Mouse (Mus musculus) lung, postnatal 0 days (tissue): ENCODE data around the gene E2f7. TPM values are rescaled to one million over a fixed set of nuclear protein-coding genes. Genes with fewer than 3 reads are reported as not detected.
A peak's percentile ranks its signal among the peaks of the same experiment; 100 is the strongest.

ENCODE experiments used
- ATAC-seq: fragments of 200-750 bp; cut with Nextera tagmentation; 2 replicates; pipeline ENCODE4 v1.8.0; 2017; ENCODE audit warnings: moderate library complexity
- DNase-seq: peaks from one replicate; pipeline ENCODE4 v3.0.0-alpha.2; 2016; ENCODE audit warnings: low spot score
- H3K27ac ChIP-seq: fragments of 300-500 bp; sonication (generic); 2 replicates; pipeline ENCODE4 v1.5.1; 2014; ENCODE audit warnings: antibody characterized with exemption, mild to moderate bottlenecking, low read length, mixed read lengths
- H3K27me3 ChIP-seq: fragments of 300-500 bp; sonication (generic); replicated peaks from 2 replicates; pipeline ENCODE4 v1.6.1; 2014; ENCODE audit warnings: low read length, mixed read lengths; ENCODE audit not compliant: insufficient read depth
- H3K36me3 ChIP-seq: fragments of 300-500 bp; sonication (generic); 2 replicates; pipeline ENCODE4 v1.6.1; 2014; ENCODE audit warnings: low read length, mixed read lengths; ENCODE audit not compliant: insufficient read depth
- H3K4me1 ChIP-seq: fragments of 300-500 bp; sonication (generic); 2 replicates; pipeline ENCODE4 v1.6.1; 2014; ENCODE audit warnings: antibody characterized with exemption, low read depth, low read length, mixed read lengths; ENCODE audit not compliant: insufficient read depth
- H3K4me2 ChIP-seq: fragments of 300-500 bp; sonication (generic); replicated peaks from 2 replicates; pipeline ENCODE4 v1.6.1; 2014; ENCODE audit warnings: low read depth, mild to moderate bottlenecking, low read length, moderate library complexity, mixed read lengths
- H3K4me3 ChIP-seq: fragments of 300-500 bp; sonication (generic); 2 replicates; pipeline ENCODE4 v1.5.1; 2014; ENCODE audit warnings: low read depth, low read length
- H3K9ac ChIP-seq: fragments of 300-500 bp; sonication (generic); replicated peaks from 2 replicates; pipeline ENCODE4 v1.6.1; 2014; ENCODE audit warnings: low read depth, mild to moderate bottlenecking
- H3K9me3 ChIP-seq: fragments of 300-500 bp; sonication (generic); 2 replicates; pipeline ENCODE4 v1.6.1; 2016; ENCODE audit warnings: low read length, mixed read lengths
- CTCF ChIP-seq: IDR thresholded peaks from 2 replicates; pipeline ENCODE4 v1.5.1; 2016; ENCODE audit warnings: antibody characterized with exemption, mild to moderate bottlenecking
- EP300 ChIP-seq: IDR thresholded peaks from 2 replicates; pipeline ENCODE4 v1.6.1; 2016; ENCODE audit warnings: antibody characterized with exemption, mild to moderate bottlenecking, control low read depth
- WGBS: fragments of 180-500 bp; shearing (Covaris S2); extraction: QIAGEN DNeasy Blood & Tissue Kit; methylation state at CpG from one replicate; pipeline ENCODE4 v1.1.7; 2014; 5-methylcytosine and 5-hydroxymethylcytosine counted together
- polyA plus RNA-seq: library from polyadenylated mRNA; unstranded; fragments of >200 nt; fragmentation: Nextera tagmentation; extraction: Ambion mirVana; gene quantifications from 2 replicates; pipeline ENCODE4 v1.2.1, GENCODE M21; 2015

The E2f7 gene
- polyA plus RNA-seq, 1 experiment from 2014 or later = 4.8 TPM

DNA sequence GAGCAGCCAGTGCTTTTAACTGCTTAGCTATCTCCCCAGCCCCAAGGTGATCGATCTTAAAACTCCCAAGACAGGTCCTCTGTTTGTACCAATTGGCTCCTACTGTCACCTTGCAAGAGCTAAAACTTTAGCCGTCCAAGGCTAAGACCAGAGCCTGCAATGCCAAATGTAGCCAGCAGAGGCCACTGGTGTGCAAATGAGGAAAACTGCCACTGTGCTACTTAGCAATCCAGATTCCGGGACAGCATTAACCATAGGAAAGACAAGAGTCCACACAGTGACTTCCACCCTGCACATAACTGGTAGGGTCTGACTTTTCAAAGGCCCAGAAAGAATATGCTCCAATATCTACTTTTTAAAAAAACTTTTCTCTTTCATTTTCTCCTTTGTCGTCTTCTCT is 17.4 kb upstream of the E2f7 start:
- ATAC-seq = peak; percentile 23
- no peak overlapping the region for H3K4me3 ChIP-seq

DNA sequence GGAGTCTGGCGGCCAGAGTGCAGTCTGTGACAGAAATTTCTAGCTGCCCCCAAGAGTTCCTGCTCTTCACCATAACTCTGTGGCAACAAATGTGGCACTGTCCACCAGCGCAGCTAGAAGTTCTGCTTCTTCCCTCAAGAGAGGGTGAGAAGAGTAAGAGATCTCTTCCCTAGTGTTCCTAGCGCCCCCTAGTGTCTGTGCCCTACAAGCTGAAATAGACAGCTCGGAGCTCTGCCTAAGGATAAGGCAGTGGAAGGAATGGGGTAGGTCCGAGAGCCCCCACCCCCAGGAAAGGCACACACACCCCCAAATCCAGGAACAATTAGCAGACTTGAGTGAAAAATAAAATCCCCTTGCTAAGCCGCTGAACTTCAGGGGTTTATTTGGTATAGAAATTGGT is 11.9 kb upstream of the E2f7 start:
- DNase-seq = peak; percentile 84
- H3K9me3 ChIP-seq = no peaks in the 10 kb centered on the region
- H3K36me3 ChIP-seq = no peaks in the 10 kb centered on the region
- no peaks in the 10 kb centered on the region for H3K27me3 ChIP-seq
- H3K4me1 ChIP-seq = no peaks in the 10 kb centered on the region
- H3K4me3 ChIP-seq = no peak overlapping the region
- peak; percentile 88 for TF ChIP-seq CTCF
- TF ChIP-seq EP300 = no peak
- 21% methylated on average over 6 of the region's 6 CpGs for WGBS
- peak; percentile 62; the same call in 1 of the 2 replicates for ATAC-seq
- H3K27ac ChIP-seq = no peak overlapping the region
- no peak overlapping the region for H3K9ac ChIP-seq
- no peak overlapping the region for H3K4me2 ChIP-seq

More for the DNA sequence above, 17.4 kb upstream of the E2f7 start:
- Histone ChIP-seq H3K4me2 (no peak overlapping the region), H3K4me1 (no peaks in the 10 kb centered on the region), H3K27ac (no peak overlapping the region), H3K27me3 (no peaks in the 10 kb centered on the region), H3K9ac (no peak overlapping the region), H3K9me3 (no peaks in the 10 kb centered on the region), H3K36me3 (no peaks in the 10 kb centered on the region)
- TF ChIP-seq EP300 (no peak), CTCF (peak; percentile 95)
- peak; percentile 58 for DNase-seq
- WGBS = 49% methylated on average over 4 of the region's 4 CpGs

DNA sequence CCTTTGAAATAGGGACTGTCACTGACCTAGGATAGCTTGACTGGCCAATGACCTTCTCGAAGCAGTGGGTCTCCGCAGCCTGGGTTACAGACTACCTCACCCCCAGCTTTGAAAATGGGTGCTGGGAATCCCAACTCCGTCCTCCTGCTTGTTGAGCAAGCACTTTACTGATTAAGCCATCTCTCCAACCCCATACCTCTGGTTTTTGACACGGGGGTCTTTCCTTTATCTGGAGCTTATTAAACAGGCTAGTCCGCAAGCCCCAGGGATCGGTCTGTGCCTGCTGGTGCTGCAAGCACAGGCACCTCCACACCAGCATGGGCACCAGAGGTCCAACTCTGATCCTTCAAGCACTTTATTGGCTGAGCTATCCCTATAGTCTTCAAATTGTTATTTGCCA is 1.5 kb upstream of the E2f7 start:
- Histone ChIP-seq H3K4me3 (no peak overlapping the region), H3K27me3 (no peaks in the 10 kb centered on the region), H3K27ac (no peak overlapping the region), H3K9me3 (no peaks in the 10 kb centered on the region), H3K9ac (no peak overlapping the region), H3K4me1 (no peaks in the 10 kb centered on the region; the same call in 1 of the 2 replicates), H3K36me3 (no peaks in the 10 kb centered on the region), H3K4me2 (peak overlapping the region; percentile 99; the same call in 1 of the 2 replicates)
- 53% methylated on average over 6 of the region's 6 CpGs for WGBS
- TF ChIP-seq EP300 = no peak
- TF ChIP-seq CTCF = no peak
- no peak for DNase-seq
- no peak for ATAC-seq

DNA sequence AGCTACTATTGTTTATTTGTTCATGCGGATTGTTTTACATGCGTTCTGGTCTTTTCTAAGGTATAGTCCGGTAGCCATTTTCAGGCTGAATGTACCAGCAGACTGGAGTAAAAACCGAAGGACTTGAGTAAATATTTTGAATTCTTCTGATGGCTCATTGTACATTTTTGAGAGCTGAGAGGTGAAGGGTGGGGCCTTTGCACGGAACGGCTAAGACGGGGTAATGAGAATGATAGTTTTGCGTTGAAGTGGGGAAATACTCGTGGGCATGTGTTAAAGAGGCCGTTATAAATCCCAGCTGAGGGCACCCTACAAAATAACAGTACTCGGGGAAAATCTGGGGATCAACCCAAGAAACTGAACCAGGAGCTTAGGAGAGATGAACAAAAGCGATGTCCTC is 1.1 kb upstream of the E2f7 start:
- TF ChIP-seq EP300 = peak; percentile 71
- no peak for TF ChIP-seq CTCF
- ATAC-seq = peak; percentile 22
- H3K4me2 ChIP-seq = peak overlapping the region; percentile 99; the same call in 1 of the 2 replicates
- H3K4me3 ChIP-seq = no peak overlapping the region
- H3K9ac ChIP-seq = no peak overlapping the region
- H3K4me1 ChIP-seq = no peaks in the 10 kb centered on the region; the same call in 1 of the 2 replicates
- H3K27ac ChIP-seq = 0 out of 2 replicates have a peak overlapping the region, but pooled peaks have one; percentile 87
- WGBS = 29% methylated on average over 12 of the region's 12 CpGs
- H3K36me3 ChIP-seq = no peaks in the 10 kb centered on the region
- no peaks in the 10 kb centered on the region for H3K9me3 ChIP-seq
- H3K27me3 ChIP-seq = no peaks in the 10 kb centered on the region
- peak; percentile 72 for DNase-seq

DNA sequence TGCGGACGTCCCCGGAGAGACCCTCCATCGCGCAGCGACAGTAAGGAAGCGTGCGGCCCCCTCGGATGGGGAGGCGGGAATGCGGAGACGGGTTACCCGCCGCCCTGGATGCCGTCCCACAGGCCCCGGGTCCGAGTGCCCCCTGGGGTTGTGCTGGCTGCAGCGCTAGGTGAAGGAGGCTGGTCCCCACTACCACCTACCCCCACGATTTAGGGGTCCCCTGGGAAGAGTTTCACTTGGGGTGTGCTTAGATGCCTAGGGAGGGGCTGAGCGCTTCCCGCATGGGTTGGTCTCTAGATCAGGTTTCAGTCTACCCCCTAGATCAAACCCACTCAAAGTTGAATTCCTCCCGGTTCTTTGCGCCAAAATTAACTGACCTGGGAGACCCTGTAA is 397 bp downstream of the E2f7 start:
- DNase-seq (no peak), ATAC-seq (no peak; the same call in 1 of the 2 replicates)
- peak overlapping the region; percentile 99 for H3K4me2 ChIP-seq
- H3K4me3 ChIP-seq = peak overlapping the region; percentile 79
- H3K36me3 ChIP-seq = no peaks in the 10 kb centered on the region
- no peaks in the 10 kb centered on the region for H3K9me3 ChIP-seq
- H3K27me3 ChIP-seq = no peaks in the 10 kb centered on the region
- H3K27ac ChIP-seq = 0 out of 2 replicates have a peak overlapping the region, but pooled peaks have one; percentile 51
- H3K4me1 ChIP-seq = no peaks in the 10 kb centered on the region; the same call in 1 of the 2 replicates
- 3% methylated on average over 17 of the region's 23 CpGs for WGBS
- peak overlapping the region; percentile 45 for H3K9ac ChIP-seq
- no peak for TF ChIP-seq CTCF
- no peak for TF ChIP-seq EP300

DNA sequence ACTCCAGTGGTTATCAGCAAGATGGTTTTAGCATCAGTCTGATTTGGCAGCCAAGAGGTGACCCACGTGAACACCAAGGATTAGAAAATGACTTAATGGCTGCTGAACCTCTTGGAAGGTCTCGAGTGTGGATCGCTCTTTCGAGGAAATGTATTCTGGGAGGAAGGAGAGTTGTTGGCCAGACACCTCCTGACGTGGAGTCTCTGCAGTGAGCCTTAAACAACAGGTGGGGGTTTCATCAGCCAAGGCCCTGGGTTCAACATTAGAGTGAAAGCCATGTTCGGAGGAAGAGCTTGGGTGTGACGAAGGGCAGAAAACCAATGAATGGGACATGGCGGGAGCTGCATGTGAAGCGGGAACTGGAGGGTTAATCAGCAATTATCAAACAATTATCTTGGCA is 3.8 kb downstream of the E2f7 start:
- 96% methylated on average over 9 of the region's 9 CpGs for WGBS
- Histone ChIP-seq H3K27me3 (no peaks in the 10 kb centered on the region), H3K4me3 (no peak overlapping the region), H3K36me3 (no peaks in the 10 kb centered on the region; the same call in 1 of the 2 replicates), H3K4me1 (no peaks in the 10 kb centered on the region; the same call in 1 of the 2 replicates), H3K9ac (no peak overlapping the region), H3K27ac (no peak overlapping the region), H3K4me2 (no peak overlapping the region), H3K9me3 (no peaks in the 10 kb centered on the region)
- ATAC-seq = no peak
- TF ChIP-seq EP300 (no peak), CTCF (no peak)
- DNase-seq = no peak
